ENCODE assay signal across 17 mouse cellular contexts in the genomic region with DNA sequence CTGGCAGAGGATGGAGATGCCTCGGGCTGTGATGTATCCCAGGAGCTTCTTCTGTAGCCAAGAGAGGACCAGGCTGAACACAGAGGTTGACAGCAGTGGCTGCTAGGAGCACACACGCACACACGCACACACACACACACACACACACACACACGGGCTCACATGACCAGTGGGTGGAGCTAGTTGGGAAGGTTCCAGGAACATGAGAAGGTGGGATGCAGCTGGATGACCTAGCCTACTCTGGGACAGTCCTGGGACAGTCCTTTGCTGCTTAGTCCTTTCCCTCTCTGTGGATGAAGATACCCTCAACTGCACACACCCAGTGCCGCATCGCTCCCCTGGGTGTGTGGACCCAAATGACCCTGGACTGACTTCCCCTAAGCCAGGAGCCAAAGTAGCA.
DNase-seq lines count a peak whose midpoint lies in the region; ATAC-seq and TF ChIP-seq lines count a peak whose summit lies in the region.
"Had no signal": no experiment of that assay in that cellular context is flagged by ENCODE, and none has a peak within 500 bp of the region (broad histone marks: within the 10 kb centered on the region; RNA-seq: fewer than 3 reads in every experiment).

No protein-coding gene starts in this region.

- H3K4me3 ChIP-seq in forebrain, embryonic 10.5 days: no peak overlapping the region
- no peak overlapping the region for H3K4me3 ChIP-seq in forebrain, postnatal 0 days (ENCODE audit: low read depth, low read length)
- H3K4me3 ChIP-seq in kidney, embryonic 15.5 days (replicated peaks): no peak overlapping the region
- no peak overlapping the region for H3K4me3 ChIP-seq in intestine, postnatal 0 days (ENCODE audit: low read depth, low read length)
- H3K4me3 ChIP-seq in stomach, postnatal 0 days (ENCODE audit: low read depth, low read length): no peak overlapping the region
- no peak overlapping the region for H3K4me3 ChIP-seq in layer of hippocampus, adult 2 months
- no peak overlapping the region for H3K4me3 ChIP-seq in liver, embryonic 12.5 days
- H3K4me3 ChIP-seq: erythroblast, embryonic 14.5 days; gastrocnemius, adult 2 months; neural tube, embryonic 12.5 days had no signal

- no peak overlapping the region for H3K4me2 ChIP-seq in forebrain, postnatal 0 days (ENCODE audit: low read depth)
- H3K4me2 ChIP-seq in kidney, embryonic 15.5 days: no peak overlapping the region
- H3K4me2 ChIP-seq in intestine, postnatal 0 days (replicated peaks; ENCODE audit: low read depth): no peak overlapping the region
- no peak overlapping the region for H3K4me2 ChIP-seq in stomach, postnatal 0 days (replicated peaks; ENCODE audit: low read depth)
- H3K4me2 ChIP-seq in liver, embryonic 12.5 days: no peak overlapping the region
- H3K4me2 ChIP-seq: neural tube, embryonic 12.5 days had no signal

- H3K9ac ChIP-seq in forebrain, postnatal 0 days: no peak overlapping the region
- H3K9ac ChIP-seq in kidney, embryonic 15.5 days: no peak overlapping the region
- H3K9ac ChIP-seq in intestine, postnatal 0 days (ENCODE audit: low read depth, low read length): no peak overlapping the region
- H3K9ac ChIP-seq in stomach, postnatal 0 days (ENCODE audit: low read length): no peak overlapping the region
- H3K9ac ChIP-seq in liver, embryonic 12.5 days: no peak overlapping the region
- H3K9ac ChIP-seq: liver, postnatal 0 days; neural tube, embryonic 12.5 days had no signal

- peak overlapping the region; percentile 54 for H3K27ac ChIP-seq in forebrain, embryonic 10.5 days
- H3K27ac ChIP-seq in forebrain, postnatal 0 days (ENCODE audit: low read depth, low read length): no peak overlapping the region
- H3K27ac ChIP-seq in kidney, embryonic 15.5 days: peak overlapping the region; percentile 82
- H3K27ac ChIP-seq in intestine, postnatal 0 days (ENCODE audit: low read depth, low read length): no peak overlapping the region
- H3K27ac ChIP-seq in stomach, postnatal 0 days (replicated peaks): 0 out of 2 replicates have a peak overlapping the region, but pooled peaks have one; percentile 18
- H3K27ac ChIP-seq in layer of hippocampus, adult 2 months: no peak overlapping the region
- no peak overlapping the region for H3K27ac ChIP-seq in liver, embryonic 12.5 days
- H3K27ac ChIP-seq: neural tube, embryonic 12.5 days had no signal

- no peaks in the 10 kb centered on the region for H3K36me3 ChIP-seq in forebrain, embryonic 10.5 days (replicated peaks)
- no peaks in the 10 kb centered on the region for H3K36me3 ChIP-seq in forebrain, postnatal 0 days (ENCODE audit: insufficient read depth)
- no peaks in the 10 kb centered on the region for H3K36me3 ChIP-seq in kidney, embryonic 15.5 days
- H3K36me3 ChIP-seq in intestine, postnatal 0 days (ENCODE audit: control insufficient read depth, insufficient read depth): no peaks in the 10 kb centered on the region
- H3K36me3 ChIP-seq in stomach, postnatal 0 days (ENCODE audit: control insufficient read depth, insufficient read depth, low read length): no peaks in the 10 kb centered on the region
- no peaks in the 10 kb centered on the region for H3K36me3 ChIP-seq in liver, embryonic 12.5 days
- H3K36me3 ChIP-seq: neural tube, embryonic 12.5 days had no signal

- WGBS in forebrain, embryonic 10.5 days: 88% methylated on average over 6 of the region's 6 CpGs
- 88% methylated on average over 6 of the region's 6 CpGs for WGBS in forebrain, postnatal 0 days
- WGBS in kidney, embryonic 15.5 days: 44% methylated on average over 6 of the region's 6 CpGs
- WGBS in intestine, postnatal 0 days: 67% methylated on average over 6 of the region's 6 CpGs
- 51% methylated on average over 6 of the region's 6 CpGs for WGBS in stomach, postnatal 0 days
- 68% methylated on average over 6 of the region's 6 CpGs for WGBS in liver, embryonic 12.5 days (ENCODE audit: insufficient replicate concordance)

- TF ChIP-seq CTCF in forebrain, postnatal 0 days (IDR thresholded peaks at IDR 0.05; ENCODE audit: low read depth): no peak
- TF ChIP-seq CTCF in intestine, postnatal 0 days (IDR thresholded peaks at IDR 0.05; ENCODE audit: low read depth): no peak
- TF ChIP-seq CTCF in stomach, postnatal 0 days (IDR thresholded peaks at IDR 0.05; ENCODE audit: low read depth): no peak
- TF ChIP-seq CTCF in layer of hippocampus, adult 2 months (conservative IDR thresholded peaks at IDR 0.05): no peak

- no peaks in the 10 kb centered on the region for H3K27me3 ChIP-seq in forebrain, embryonic 10.5 days (ENCODE audit: poor library complexity, severe bottlenecking)
- no peaks in the 10 kb centered on the region for H3K27me3 ChIP-seq in forebrain, postnatal 0 days (ENCODE audit: insufficient read depth, low read length)
- H3K27me3 ChIP-seq in kidney, embryonic 15.5 days: no peaks in the 10 kb centered on the region
- no peaks in the 10 kb centered on the region for H3K27me3 ChIP-seq in intestine, postnatal 0 days (replicated peaks; ENCODE audit: control insufficient read depth, insufficient read depth, low read length)
- no peaks in the 10 kb centered on the region for H3K27me3 ChIP-seq in stomach, postnatal 0 days (ENCODE audit: control insufficient read depth, insufficient read depth, low read length)
- H3K27me3 ChIP-seq in liver, embryonic 12.5 days (replicated peaks): no peaks in the 10 kb centered on the region
- H3K27me3 ChIP-seq: neural tube, embryonic 12.5 days had no signal

- no peaks in the 10 kb centered on the region for H3K9me3 ChIP-seq in forebrain, embryonic 10.5 days
- H3K9me3 ChIP-seq in forebrain, postnatal 0 days (ENCODE audit: low read length): no peaks in the 10 kb centered on the region
- no peaks in the 10 kb centered on the region for H3K9me3 ChIP-seq in kidney, embryonic 15.5 days (replicated peaks)
- no peaks in the 10 kb centered on the region for H3K9me3 ChIP-seq in intestine, postnatal 0 days (ENCODE audit: control insufficient read depth)
- no peaks in the 10 kb centered on the region for H3K9me3 ChIP-seq in stomach, postnatal 0 days (ENCODE audit: control insufficient read depth, low read length)
- H3K9me3 ChIP-seq in liver, embryonic 12.5 days (replicated peaks): no peaks in the 10 kb centered on the region
- H3K9me3 ChIP-seq: neural tube, embryonic 12.5 days had no signal

- no peak for DNase-seq in forebrain, embryonic 10.5 days (ENCODE audit: extremely low spot score, low spot score)
- no peak for DNase-seq in forebrain, postnatal 0 days
- no peak for DNase-seq in kidney, adult 8-10 months
- no peak for DNase-seq in stomach, postnatal 0 days (ENCODE audit: low spot score)
- DNase-seq in layer of hippocampus, adult 2 months (ENCODE audit: low spot score in 2 of 2): no peak
- DNase-seq: adrenal gland, adult 2 months; cerebellum, postnatal 25 days; gastrocnemius, adult 2 months; liver, postnatal 0 days; thymus, postnatal 36 days had no signal

- no peak for TF ChIP-seq EP300 in stomach, postnatal 0 days (optimal IDR thresholded peaks at IDR 0.05)

- H3K4me1 ChIP-seq in forebrain, embryonic 10.5 days: peaks cover 78% of the 10 kb centered on the region
- peaks cover 5% of the 10 kb centered on the region for H3K4me1 ChIP-seq in forebrain, postnatal 0 days (ENCODE audit: insufficient read depth)
- H3K4me1 ChIP-seq in kidney, embryonic 15.5 days: peaks cover 63% of the 10 kb centered on the region
- no peaks in the 10 kb centered on the region for H3K4me1 ChIP-seq in intestine, postnatal 0 days (replicated peaks; ENCODE audit: control insufficient read depth, insufficient read depth, low read length)
- H3K4me1 ChIP-seq in stomach, postnatal 0 days (replicated peaks; ENCODE audit: control insufficient read depth, insufficient read depth): no peaks in the 10 kb centered on the region
- no peaks in the 10 kb centered on the region; the same call in 1 of the 2 replicates for H3K4me1 ChIP-seq in liver, embryonic 12.5 days

- ATAC-seq in forebrain, postnatal 0 days: no peak
- peak; percentile 34; the same call in 1 of the 2 replicates for ATAC-seq in kidney, embryonic 15.5 days (replicated peaks; ENCODE audit: low FRiP score)
- peak; percentile 23; the same call in 1 of the 2 replicates for ATAC-seq in intestine, postnatal 0 days
- 0 out of 2 replicates have a peak, but pooled peaks have one; percentile 21 for ATAC-seq in stomach, postnatal 0 days (ENCODE audit: low FRiP score, low TSS enrichment)
- no peak for ATAC-seq in liver, embryonic 12.5 days
- ATAC-seq: forebrain, embryonic 16.5 days; hindbrain, embryonic 16.5 days; liver, postnatal 0 days had no signal

Comparison
In these comparisons a context has a peak if more than half of its experiments do, and no peak if none do; other contexts are left out.
1. H3K27ac ChIP-seq: peak in forebrain, embryonic 10.5 days (single experiment), kidney, embryonic 15.5 days (single experiment) and stomach, postnatal 0 days (single experiment); none in forebrain, postnatal 0 days (single experiment), intestine, postnatal 0 days (single experiment), layer of hippocampus, adult 2 months (single experiment) and liver, embryonic 12.5 days (single experiment).
2. ATAC-seq: peak in kidney, embryonic 15.5 days (single experiment), intestine, postnatal 0 days (single experiment) and stomach, postnatal 0 days (single experiment); none in forebrain, postnatal 0 days (single experiment) and liver, embryonic 12.5 days (single experiment).